Mouse (Mus musculus) midbrain, embryonic 14.5 days (tissue): ENCODE data around the gene Dscam. TPM values are rescaled to one million over a fixed set of nuclear protein-coding genes. Genes with fewer than 3 reads are reported as not detected.

Source experiments
- ATAC-seq: fragments of 200-750 bp; cut with Nextera tagmentation; 2 replicates; pipeline ENCODE4 v1.8.0; 2017; ENCODE audit warnings: moderate number of reproducible peaks, moderate library complexity; ENCODE audit not compliant: low FRiP score, low TSS enrichment
- DNase-seq: peaks from one replicate; pipeline ENCODE4 v3.0.0-alpha.2; 2015
- H3K27ac ChIP-seq: fragments of 300-500 bp; sonication (generic); replicated peaks from 2 replicates; pipeline ENCODE4 v1.5.1; 2014; ENCODE audit warnings: mild to moderate bottlenecking, low read depth, low read length, moderate library complexity
- H3K27me3 ChIP-seq: fragments of 300-500 bp; sonication (generic); 2 replicates; pipeline ENCODE4 v1.6.1; 2014; ENCODE audit warnings: low read length, control low read depth, mixed read lengths; ENCODE audit not compliant: control insufficient read depth, insufficient read depth
- H3K36me3 ChIP-seq: fragments of 300-500 bp; sonication (generic); 2 replicates; pipeline ENCODE4 v1.6.1; 2014; ENCODE audit warnings: low read length, control low read depth; ENCODE audit not compliant: control insufficient read depth, insufficient read depth
- H3K4me1 ChIP-seq: fragments of 300-500 bp; sonication (generic); 2 replicates; pipeline ENCODE4 v1.6.1; 2014; ENCODE audit warnings: mild to moderate bottlenecking, antibody characterized with exemption, low read length, control low read depth; ENCODE audit not compliant: control insufficient read depth, insufficient read depth
- H3K4me2 ChIP-seq: fragments of 300-500 bp; sonication (generic); 2 replicates; pipeline ENCODE4 v1.6.1; 2014; ENCODE audit warnings: mild to moderate bottlenecking, low read length, moderate library complexity
- H3K4me3 ChIP-seq: fragments of 300-500 bp; sonication (generic); replicated peaks from 2 replicates; pipeline ENCODE4 v1.5.1; 2014; ENCODE audit warnings: low read depth, low read length
- H3K9ac ChIP-seq: fragments of 300-500 bp; sonication (generic); replicated peaks from 2 replicates; pipeline ENCODE4 v1.6.1; 2014; ENCODE audit warnings: mild to moderate bottlenecking, low read length, moderate library complexity
- H3K9me3 ChIP-seq: fragments of 300-500 bp; sonication (generic); 2 replicates; pipeline ENCODE4 v1.6.1; 2016; ENCODE audit warnings: low read length, control low read depth, mixed read lengths; ENCODE audit not compliant: control insufficient read depth
- whole genome bisulfite sequencing: fragments of 180-500 bp; shearing (Covaris S2); extraction: QIAGEN DNeasy Blood & Tissue Kit; methylation state at CpG from one replicate; pipeline ENCODE4 v1.1.7; 2014; 5-methylcytosine and 5-hydroxymethylcytosine counted together
- polyA plus RNA-seq: library from polyadenylated mRNA; unstranded; fragments of >200 nt; fragmentation: Nextera tagmentation; extraction: Ambion mirVana; gene quantifications from 2 replicates; pipeline ENCODE4 v1.2.1, GENCODE M21; 2014

The Dscam gene
- polyA plus RNA-seq, 1 experiment from 2014 or later: 24.7 TPM

GRCm38 (mm10) chr16:97021496-97021895 is 149.1 kb downstream of the Dscam start:
- Histone ChIP-seq H3K4me2 (no peak overlapping the region), H3K9me3 (no peaks in the 10 kb centered on the region), H3K4me3 (no peak overlapping the region), H3K27ac (0 out of 2 replicates have a peak overlapping the region, but pooled peaks have one; percentile 32), H3K36me3 (no peaks in the 10 kb centered on the region), H3K4me1 (peaks cover 40% of the 10 kb centered on the region), H3K9ac (no peak overlapping the region), H3K27me3 (no peaks in the 10 kb centered on the region)
- WGBS: 75% methylated on average over 6 of the region's 6 CpGs
- DNase-seq (no peak), ATAC-seq (no peak)

- H3K27me3 ChIP-seq: no peaks in the 10 kb centered on the region
- DNase-seq (peak; percentile 67), ATAC-seq (peak; percentile 20; the same call in 1 of the 2 replicates)
- peaks cover 40% of the 10 kb centered on the region for H3K4me1 ChIP-seq
- 16% methylated on average over 5 of the region's 5 CpGs for WGBS
- H3K9ac ChIP-seq: peak overlapping the region; percentile 6; the same call in 1 of the 2 replicates
- H3K4me2 ChIP-seq: no peak overlapping the region
- H3K27ac ChIP-seq: peak overlapping the region; percentile 84
- no peaks in the 10 kb centered on the region for H3K9me3 ChIP-seq
- no peaks in the 10 kb centered on the region for H3K36me3 ChIP-seq
- no peak overlapping the region for H3K4me3 ChIP-seq
Measured at GRCm38 (mm10) chr16:97018304-97018703, 152.2 kb downstream of the Dscam start.

- no peaks in the 10 kb centered on the region for H3K9me3 ChIP-seq
- H3K9ac ChIP-seq: no peak overlapping the region; the same call in 1 of the 2 replicates
- H3K4me3 ChIP-seq: no peak overlapping the region
- ATAC-seq: no peak
- no peak overlapping the region for H3K4me2 ChIP-seq
- no peaks in the 10 kb centered on the region for H3K27me3 ChIP-seq
- peaks cover 40% of the 10 kb centered on the region for H3K4me1 ChIP-seq
- H3K36me3 ChIP-seq: no peaks in the 10 kb centered on the region
- 72% methylated on average over 3 of the region's 3 CpGs for WGBS
- peak overlapping the region; percentile 84 for H3K27ac ChIP-seq
- peak; percentile 72 for DNase-seq
Measured at GRCm38 (mm10) chr16:97017171-97017738, 153.3 kb downstream of the Dscam start.

GRCm38 (mm10) chr16:97016244-97016850 is 154.2 kb downstream of the Dscam start:
- no peaks in the 10 kb centered on the region for H3K9me3 ChIP-seq
- no peak overlapping the region for H3K4me2 ChIP-seq
- no peaks in the 10 kb centered on the region for H3K27me3 ChIP-seq
- ATAC-seq: no peak
- H3K4me3 ChIP-seq: no peak overlapping the region
- 96% methylated on average over 2 of the region's 2 CpGs for WGBS
- DNase-seq: no peak
- H3K9ac ChIP-seq: no peak overlapping the region
- H3K4me1 ChIP-seq: peaks cover 32% of the 10 kb centered on the region
- no peaks in the 10 kb centered on the region for H3K36me3 ChIP-seq
- H3K27ac ChIP-seq: no peak overlapping the region

- Histone ChIP-seq H3K36me3 (no peaks in the 10 kb centered on the region), H3K4me3 (no peak overlapping the region), H3K4me1 (peaks cover 35% of the 10 kb centered on the region), H3K27ac (peak overlapping the region; percentile 37), H3K9ac (no peak overlapping the region), H3K4me2 (no peak overlapping the region), H3K9me3 (no peaks in the 10 kb centered on the region), H3K27me3 (no peaks in the 10 kb centered on the region)
- DNase-seq: peak; percentile 64
- WGBS: 84% methylated on average over 3 of the region's 3 CpGs
- no peak for ATAC-seq
Measured at GRCm38 (mm10) chr16:97014343-97014742, 156.2 kb downstream of the Dscam start.

- ATAC-seq: no peak
- no peak overlapping the region for H3K4me3 ChIP-seq
- H3K9ac ChIP-seq: peak overlapping the region; percentile 20; the same call in 1 of the 2 replicates
- no peaks in the 10 kb centered on the region for H3K9me3 ChIP-seq
- H3K4me1 ChIP-seq: peaks cover 43% of the 10 kb centered on the region
- DNase-seq: no peak
- H3K4me2 ChIP-seq: no peak overlapping the region
- H3K27me3 ChIP-seq: no peaks in the 10 kb centered on the region
- 40% methylated on average over 4 of the region's 4 CpGs for WGBS
- peak overlapping the region; percentile 78 for H3K27ac ChIP-seq
- no peaks in the 10 kb centered on the region for H3K36me3 ChIP-seq
Measured at GRCm38 (mm10) chr16:97009116-97010055, 161.2 kb downstream of the Dscam start.

GRCm38 (mm10) chr16:97007892-97008527 is 162.5 kb downstream of the Dscam start:
- no peaks in the 10 kb centered on the region for H3K36me3 ChIP-seq
- no peak overlapping the region for H3K4me3 ChIP-seq
- peaks cover 54% of the 10 kb centered on the region for H3K4me1 ChIP-seq
- no peak for ATAC-seq
- no peaks in the 10 kb centered on the region for H3K27me3 ChIP-seq
- H3K9ac ChIP-seq: no peak overlapping the region
- no peak for DNase-seq
- H3K9me3 ChIP-seq: no peaks in the 10 kb centered on the region
- H3K4me2 ChIP-seq: no peak overlapping the region
- H3K27ac ChIP-seq: peak overlapping the region; percentile 70
- WGBS: 72% methylated on average over 11 of the region's 11 CpGs

GRCm38 (mm10) chr16:97006854-97007182 is 163.7 kb downstream of the Dscam start:
- peaks cover 65% of the 10 kb centered on the region for H3K4me1 ChIP-seq
- H3K4me3 ChIP-seq: no peak overlapping the region
- no peaks in the 10 kb centered on the region for H3K9me3 ChIP-seq
- no peaks in the 10 kb centered on the region for H3K27me3 ChIP-seq
- ATAC-seq (no peak), DNase-seq (no peak)
- H3K27ac ChIP-seq: peak overlapping the region; percentile 70
- no peaks in the 10 kb centered on the region for H3K36me3 ChIP-seq
- H3K9ac ChIP-seq: no peak overlapping the region
- H3K4me2 ChIP-seq: no peak overlapping the region
